In the genomic region with DNA sequence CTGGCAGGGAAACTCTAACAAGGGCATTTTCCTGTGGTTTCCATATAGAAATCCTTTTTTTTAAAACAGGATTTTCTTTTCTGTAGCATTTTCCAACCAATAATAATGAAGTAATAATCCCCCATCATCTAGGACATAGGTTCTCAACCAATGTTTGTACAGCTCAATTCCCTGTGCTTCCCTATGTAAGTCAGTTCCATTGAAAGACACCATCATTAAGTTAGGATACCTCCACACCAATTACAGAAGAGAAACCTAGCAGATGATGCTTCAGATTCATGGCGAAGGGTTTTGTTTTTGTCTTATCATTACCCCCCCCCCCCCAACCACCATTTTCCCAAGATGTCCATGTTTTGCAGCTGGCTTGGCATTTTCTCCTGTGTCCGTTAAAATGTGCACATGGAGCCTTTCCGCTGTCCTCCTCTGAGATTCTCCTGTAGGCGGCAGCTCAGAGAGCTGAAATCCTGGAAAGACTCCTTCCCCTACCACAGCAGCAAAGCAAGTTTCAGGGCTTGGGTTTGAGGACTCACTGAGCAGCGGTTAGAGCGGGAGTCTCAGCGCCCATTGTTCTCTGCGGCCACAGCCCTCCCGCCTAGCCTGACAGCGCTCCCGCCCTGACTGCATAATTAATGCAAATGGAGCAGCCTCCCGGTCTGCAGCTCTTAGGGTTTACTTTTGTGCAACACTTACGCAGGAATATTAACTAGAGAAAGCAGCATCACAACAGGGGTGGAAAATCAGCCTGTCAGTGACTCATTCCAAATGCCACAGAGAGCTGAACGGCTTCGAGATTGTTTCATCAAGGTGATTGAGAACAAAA, we compare ENCODE assay signal across 8 mouse cellular contexts.
DNase-seq lines count a peak whose midpoint lies in the region; ATAC-seq and TF ChIP-seq lines count a peak whose summit lies in the region.

No protein-coding gene starts in this region.

- peak overlapping the region; percentile 44 for H3K4me3 ChIP-seq in forebrain, embryonic 16.5 days (replicated peaks; ENCODE audit: low read length)
- H3K4me3 ChIP-seq in lung, adult 2 months (replicated peaks; ENCODE audit: extremely low read depth, low read depth, low read length) = peak overlapping the region; percentile 71
- H3K4me3 ChIP-seq in olfactory bulb, adult 2 months (ENCODE audit: insufficient read depth, low read depth, low read length) = peak overlapping the region; percentile 23

- peak; percentile 93 for ATAC-seq in forebrain, embryonic 16.5 days

- under 1% methylated on average over 15 of the region's 15 CpGs for WGBS in forebrain, embryonic 16.5 days
- WGBS in lung, adult 2 months = 2% methylated on average over 15 of the region's 15 CpGs
- 2% methylated on average over 15 of the region's 15 CpGs for WGBS in olfactory bulb, adult 2 months

- peaks cover 3% of the 10 kb centered on the region; the same call in 1 of the 2 replicates for H3K27me3 ChIP-seq in forebrain, embryonic 16.5 days (replicated peaks; ENCODE audit: control insufficient read depth, insufficient read depth, low read length)

- peak overlapping the region; percentile 78 for H3K27ac ChIP-seq in forebrain, embryonic 16.5 days (ENCODE audit: low read length)
- peak overlapping the region; percentile 69 for H3K27ac ChIP-seq in olfactory bulb, adult 2 months (ENCODE audit: insufficient read depth, low read depth, low read length)

- H3K4me1 ChIP-seq in forebrain, embryonic 16.5 days (replicated peaks; ENCODE audit: control insufficient read depth, insufficient read depth, low read length) = peaks cover 26% of the 10 kb centered on the region
- no peaks in the 10 kb centered on the region for H3K4me1 ChIP-seq in lung, adult 2 months (ENCODE audit: control insufficient read depth, insufficient read depth, low read length)
- H3K4me1 ChIP-seq in olfactory bulb, adult 2 months (ENCODE audit: control insufficient read depth, insufficient read depth, low read length) = peaks cover 7% of the 10 kb centered on the region

- H3K4me2 ChIP-seq in forebrain, embryonic 16.5 days (ENCODE audit: low read length) = peak overlapping the region; percentile 79

- TF ChIP-seq CTCF in lung, adult 2 months (IDR thresholded peaks at IDR 0.05; ENCODE audit: insufficient read depth, low read length) = 0 out of 2 replicates have a peak, but pooled peaks have one; percentile 16
- no peak for TF ChIP-seq CTCF in olfactory bulb, adult 2 months (IDR thresholded peaks at IDR 0.05; ENCODE audit: insufficient read depth, low read depth, low read length)

- DNase-seq in NIH3T3 (ENCODE audit: low read depth) = peak; percentile 74
- peak; percentile 29 for DNase-seq in cerebellum, adult 11-12 months
- peak; percentile 63 for DNase-seq in heart, postnatal 4 days
- DNase-seq in layer of hippocampus, adult 8-10 months (ENCODE audit: low spot score in 2 of 2) = peak; percentile 27 to 31
- DNase-seq in lung, adult 2 months = peak; percentile 50
- peak; percentile 2 to 11 for DNase-seq in thymus, postnatal 36 days

- H3K36me3 ChIP-seq in forebrain, embryonic 16.5 days (ENCODE audit: control insufficient read depth, insufficient read depth) = no peaks in the 10 kb centered on the region

- peak overlapping the region; percentile 35 for H3K9ac ChIP-seq in forebrain, embryonic 16.5 days (replicated peaks; ENCODE audit: low read depth, low read length)

- no peaks in the 10 kb centered on the region for H3K9me3 ChIP-seq in forebrain, embryonic 16.5 days (ENCODE audit: control insufficient read depth, low read length)

- TF ChIP-seq POLR2A in lung, adult 2 months (IDR thresholded peaks at IDR 0.05; ENCODE audit: borderline replicate concordance, extremely low read depth, low read depth, low read length) = no peak
- TF ChIP-seq POLR2A in olfactory bulb, adult 2 months (IDR thresholded peaks at IDR 0.05; ENCODE audit: insufficient read depth, low read depth, low read length) = no peak

Comparison
In these comparisons a context has a peak if more than half of its experiments do, and no peak if none do; other contexts are left out.
1. Peak in every context shown above with its lines: DNase-seq, ATAC-seq, H3K4me3 ChIP-seq and H3K27ac ChIP-seq.
2. DNase-seq: peak in every context shown above with its lines; median percentile 74 in NIH3T3; 63 in heart, postnatal 4 days; 50 in lung, adult 2 months; 29 in cerebellum, adult 11-12 months; 29 in layer of hippocampus, adult 8-10 months; 6 in thymus, postnatal 36 days.